Mouse (Mus musculus): Measurements from ENCODE around the gene Igflr1.

Gene Igflr1

DNA sequence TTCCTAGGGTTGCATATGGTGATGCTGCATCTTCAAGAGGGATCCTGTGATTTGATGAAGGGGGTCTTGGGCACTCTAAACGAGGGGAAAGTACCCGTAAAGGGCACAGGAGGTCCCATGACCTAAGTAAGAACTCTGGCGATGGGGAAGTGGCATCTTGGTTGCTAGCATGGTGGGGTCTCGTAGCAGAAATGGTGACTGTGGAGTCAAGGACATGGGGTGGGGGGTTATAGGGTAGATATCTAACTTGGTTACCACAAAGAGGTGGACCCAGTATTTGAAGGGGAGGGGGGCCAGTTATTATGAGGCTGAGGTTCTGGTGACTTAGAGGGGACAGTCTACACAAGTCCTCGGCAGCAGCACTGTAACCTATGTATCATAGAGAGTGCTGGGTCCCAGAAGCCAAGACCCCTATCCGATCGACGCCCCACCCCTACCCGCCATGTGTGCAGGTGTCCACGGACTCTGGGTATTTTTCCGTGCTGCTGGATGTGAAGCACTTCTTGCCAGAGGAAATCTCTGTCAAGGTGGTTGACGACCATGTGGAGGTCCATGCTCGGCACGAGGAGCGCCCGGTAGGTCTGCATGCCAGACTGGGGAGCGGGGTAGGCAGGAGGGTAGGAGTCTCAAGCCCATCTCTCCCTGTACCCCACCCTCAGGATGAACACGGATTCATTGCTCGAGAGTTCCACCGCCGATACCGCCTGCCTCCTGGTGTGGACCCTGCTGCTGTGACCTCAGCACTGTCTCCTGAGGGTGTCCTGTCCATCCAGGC lies 11.2 kb upstream of the Igflr1 start:
- no peak for DNase-seq

DNA sequence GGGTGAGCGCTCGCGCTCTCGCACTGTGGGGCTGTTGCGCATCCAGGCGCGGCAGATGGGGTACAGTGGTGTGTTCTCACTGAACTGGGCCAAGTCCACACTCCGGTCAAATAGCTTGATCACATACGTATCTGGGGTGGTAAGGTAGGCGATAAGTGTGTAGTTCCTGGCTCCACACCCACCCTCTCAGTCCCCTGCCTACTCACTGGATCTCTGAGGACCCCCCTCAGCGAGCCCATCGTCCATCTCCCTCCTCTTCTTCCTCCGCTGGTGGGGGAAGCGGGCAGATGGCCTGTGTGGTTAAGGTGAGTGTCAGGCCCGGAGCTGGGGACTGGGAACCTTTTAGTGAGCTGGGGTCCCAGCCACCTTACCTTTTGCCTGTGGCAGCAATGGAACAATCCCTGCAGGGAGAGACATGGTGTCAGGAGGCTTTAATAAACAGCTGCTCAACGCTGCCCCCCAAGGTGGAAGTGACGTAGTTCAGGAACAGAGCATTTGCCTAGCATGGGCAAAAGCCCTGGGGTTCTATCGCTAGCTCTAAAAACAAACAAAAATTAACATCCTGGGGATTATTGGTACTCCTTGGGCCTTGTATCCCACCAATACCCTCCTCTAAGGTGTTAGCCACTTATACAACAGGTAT lies 8.2 kb upstream of the Igflr1 start:
- DNase-seq: peak; percentile 41

DNA sequence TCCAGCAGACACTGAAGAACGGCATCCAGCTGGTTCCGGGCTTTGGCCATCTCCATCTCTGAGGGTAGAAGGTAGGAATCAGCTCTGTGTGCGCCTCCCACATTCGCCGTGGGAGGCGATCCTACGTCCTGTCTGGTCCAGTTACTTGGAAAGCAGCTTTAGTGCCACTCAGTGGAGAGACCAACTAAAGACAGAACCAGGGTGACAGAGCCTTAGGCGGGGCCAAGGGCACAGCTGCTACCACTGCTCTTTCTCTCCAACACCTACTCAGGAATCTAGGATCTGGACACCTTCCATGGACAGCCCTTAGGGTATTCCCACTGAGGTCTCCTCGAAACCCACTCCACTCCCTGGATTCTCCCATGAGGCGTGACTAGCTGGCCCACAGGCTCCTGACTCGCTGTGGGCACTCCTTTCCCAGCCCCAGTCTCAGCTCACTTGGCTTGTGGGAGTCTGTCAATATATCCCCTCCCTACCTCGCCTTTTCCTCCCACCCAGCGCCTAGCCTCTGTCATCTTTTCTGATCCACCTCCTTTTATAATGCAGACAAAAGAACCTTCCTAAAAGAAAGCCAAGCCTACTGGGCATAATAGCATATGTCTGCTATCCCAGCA lies 7.2 kb upstream of the Igflr1 start:
- no peak for DNase-seq

DNA sequence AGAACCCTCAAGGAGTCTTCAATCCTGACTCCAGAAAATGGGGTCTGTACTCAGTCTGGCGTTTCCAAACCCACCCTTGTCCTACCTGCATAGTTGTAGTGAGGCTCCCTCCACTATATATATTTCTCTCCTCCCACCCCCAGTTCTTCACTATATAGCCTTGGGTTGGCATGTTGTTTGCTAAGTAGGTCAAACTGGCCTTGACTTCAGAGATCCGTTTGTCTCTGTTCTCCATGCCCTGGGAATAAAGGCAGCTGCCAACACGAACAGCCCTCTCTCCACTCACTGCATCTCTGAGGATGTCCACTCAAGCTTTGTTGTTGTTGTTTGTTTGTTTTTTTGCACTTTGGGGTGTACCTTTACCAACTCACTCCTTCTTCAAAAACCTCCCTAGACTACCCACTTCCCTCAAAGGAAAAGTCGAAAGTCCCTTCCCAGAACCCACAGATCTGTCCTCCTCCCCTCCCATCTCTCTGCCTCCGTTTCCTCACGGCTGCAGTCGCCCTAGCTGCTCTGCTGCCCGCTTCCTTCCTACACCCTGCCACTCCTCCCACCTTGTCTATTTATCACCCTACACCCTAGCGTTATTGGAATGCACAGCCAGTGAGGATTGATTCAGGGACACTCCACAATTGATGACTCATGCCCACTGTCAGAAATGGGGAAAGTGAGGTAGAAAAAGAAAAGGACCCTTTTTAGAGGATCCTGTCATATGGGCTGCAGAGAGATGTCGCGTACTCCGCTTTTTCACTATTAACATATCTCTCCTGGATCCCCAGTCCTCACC lies 6.4 kb upstream of the Igflr1 start:
- no peak for DNase-seq

DNA sequence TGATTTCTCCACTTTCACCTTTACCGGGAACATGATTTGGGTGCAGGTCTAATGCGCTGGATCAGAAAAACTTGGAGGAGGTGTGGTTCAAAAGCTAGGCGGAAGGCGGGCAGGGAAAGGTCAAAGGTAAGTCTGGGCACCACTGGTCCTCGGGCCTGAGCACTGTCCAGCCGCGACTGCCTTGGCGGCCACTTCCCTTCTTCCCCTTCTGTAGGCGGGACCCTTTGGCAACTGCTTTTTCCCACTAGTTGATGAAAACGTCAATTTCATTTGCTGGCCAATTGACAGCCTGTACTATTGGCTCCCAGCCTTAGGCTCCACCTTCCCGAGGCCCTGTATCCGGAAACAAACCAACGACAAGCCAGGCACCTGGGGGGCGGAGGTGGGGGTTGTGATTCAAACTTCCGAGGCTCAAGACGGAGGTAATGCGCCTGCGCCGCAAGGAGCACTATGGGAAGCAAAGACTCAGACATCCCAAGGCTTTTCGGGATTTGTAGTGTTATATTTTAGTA lies 5.7 kb upstream of the Igflr1 start, which contains the start of gene Lin37:
Gene Lin37 (minus strand): TSS at position 396 of the 512 bp plus-strand sequence.
- DNase-seq: peak; percentile 94

DNA sequence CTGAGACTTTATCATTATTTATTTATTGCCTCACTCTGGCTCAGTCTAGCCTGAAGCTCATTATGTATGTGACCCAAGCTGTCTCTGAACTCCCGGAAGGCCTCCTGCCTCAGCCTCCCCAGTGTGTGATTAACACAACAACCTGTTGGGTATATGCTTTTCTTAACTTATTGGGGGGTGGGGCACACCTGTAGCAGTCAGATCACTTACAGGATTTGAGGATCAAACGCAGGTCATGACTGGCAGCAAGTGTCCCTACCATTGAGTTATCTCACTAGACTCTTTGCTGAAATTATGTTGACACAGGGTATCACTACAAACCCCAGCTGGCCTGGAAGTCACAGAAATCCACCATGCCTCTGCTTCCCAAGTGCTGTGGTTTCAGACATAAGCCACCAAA lies 4.9 kb upstream of the Igflr1 start:
- no peak for DNase-seq

DNA sequence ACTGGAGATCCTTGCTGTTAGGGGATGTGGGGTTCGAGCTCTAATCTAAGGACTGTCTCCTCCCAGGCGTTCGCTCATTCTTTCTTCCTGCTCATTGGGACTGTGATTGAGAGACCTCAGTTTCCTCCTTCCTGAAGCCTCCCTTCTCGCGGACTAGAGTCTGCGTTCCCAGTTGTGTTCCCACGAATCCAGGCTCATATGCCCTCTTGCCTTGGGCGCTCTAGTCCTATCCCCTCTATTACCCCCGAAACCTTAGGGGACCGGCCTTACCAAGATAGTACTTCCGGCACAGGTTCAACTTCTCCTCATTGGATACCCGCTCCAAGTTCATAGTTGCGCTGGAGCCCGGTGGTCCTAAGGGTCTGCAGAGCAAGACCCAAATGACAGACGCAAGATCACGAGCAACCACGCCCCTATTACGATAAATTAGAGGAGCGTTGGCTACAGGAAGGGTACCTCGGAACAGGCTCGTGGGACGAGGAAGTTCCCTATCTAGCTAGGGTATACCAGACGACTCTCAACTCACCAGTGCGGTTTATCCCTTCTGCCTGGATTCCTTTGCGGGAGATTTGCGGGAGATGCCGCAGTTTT lies 2.6 kb upstream of the Igflr1 start:
- DNase-seq: no peak

DNA sequence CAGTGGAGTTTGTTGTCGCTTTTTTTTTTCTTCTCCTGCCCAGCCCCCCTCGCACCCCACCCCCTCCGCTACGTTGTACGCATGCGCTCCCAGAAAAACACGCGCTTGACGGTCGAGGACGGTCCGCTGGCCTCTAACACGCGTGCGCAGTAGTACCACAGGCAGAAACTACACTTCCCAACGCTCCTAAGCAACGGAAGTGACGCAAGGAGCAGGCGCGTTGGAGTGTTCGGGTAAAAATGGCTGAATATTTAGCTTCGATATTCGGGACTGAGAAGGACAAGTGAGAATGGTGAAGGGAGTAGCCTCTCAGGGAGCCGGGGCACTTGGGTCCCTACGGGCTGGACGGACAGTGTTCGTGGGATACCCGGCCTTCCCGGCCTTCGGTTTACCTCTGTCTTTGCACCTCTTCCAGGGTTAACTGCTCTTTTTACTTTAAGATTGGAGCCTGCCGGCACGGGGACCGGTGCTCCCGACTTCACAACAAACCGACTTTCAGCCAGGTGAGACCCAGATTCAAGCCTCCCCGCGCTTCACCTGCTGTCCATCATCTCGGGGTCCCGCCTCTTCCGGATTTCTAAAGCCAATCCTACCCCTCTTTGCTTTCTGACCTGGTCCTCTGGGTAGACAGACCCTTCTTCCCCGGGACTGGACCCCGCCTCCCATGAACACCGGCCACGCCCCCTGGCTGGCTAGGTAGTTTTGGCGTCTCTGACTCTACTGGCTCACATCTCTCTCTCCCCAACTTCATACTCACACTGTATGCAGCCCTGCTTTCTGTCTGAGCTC lies 1.9 kb upstream of the Igflr1 start, which contains the start of the genes U2af1l4, Gm49396 and Psenen:
Gene U2af1l4 (plus strand): TSS at position 185 of the 789 bp plus-strand sequence.
Gene Gm49396 (plus strand): TSS at position 228 of the 789 bp plus-strand sequence.
Gene Psenen (minus strand): TSS at position 511 of the 789 bp plus-strand sequence.
- DNase-seq: peak; percentile 94

DNA sequence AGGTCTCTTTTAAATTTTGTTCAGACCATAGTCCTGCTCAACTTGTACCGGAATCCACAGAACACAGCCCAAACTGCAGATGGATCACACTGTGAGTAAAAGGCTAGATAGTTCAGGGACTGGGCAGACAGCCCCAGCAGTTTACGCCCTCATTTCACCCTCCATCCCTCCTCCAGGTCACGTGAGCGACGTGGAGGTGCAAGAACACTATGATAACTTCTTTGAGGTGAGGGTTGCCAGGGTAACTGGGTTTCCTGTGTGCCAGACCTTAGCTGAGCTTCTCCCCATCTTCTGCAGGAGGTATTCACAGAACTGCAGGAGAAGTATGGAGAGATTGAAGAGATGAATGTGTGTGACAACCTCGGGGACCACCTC lies 1.3 kb upstream of the Igflr1 start:
- peak; percentile 66 for DNase-seq

DNA sequence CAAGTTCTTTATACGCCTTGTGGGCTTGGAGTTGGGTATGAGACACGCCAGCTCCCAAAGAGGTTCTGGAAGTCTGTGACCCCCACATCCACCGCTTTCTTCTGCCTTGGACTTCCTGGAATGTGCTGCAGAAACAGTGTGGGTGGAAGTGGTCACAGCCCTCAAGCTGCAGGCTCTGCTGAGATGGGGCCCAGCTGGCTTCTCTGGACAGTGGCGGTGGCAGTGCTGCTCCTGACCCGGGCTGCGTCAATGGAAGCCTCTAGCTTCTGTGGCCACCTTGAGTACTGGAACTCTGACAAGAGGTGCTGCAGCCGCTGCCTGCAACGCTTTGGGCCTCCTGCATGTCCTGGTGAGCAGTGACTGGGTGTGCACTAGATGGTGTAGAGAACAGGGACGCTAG lies 806 bp downstream of the Igflr1 start:
- DNase-seq: no peak

DNA sequence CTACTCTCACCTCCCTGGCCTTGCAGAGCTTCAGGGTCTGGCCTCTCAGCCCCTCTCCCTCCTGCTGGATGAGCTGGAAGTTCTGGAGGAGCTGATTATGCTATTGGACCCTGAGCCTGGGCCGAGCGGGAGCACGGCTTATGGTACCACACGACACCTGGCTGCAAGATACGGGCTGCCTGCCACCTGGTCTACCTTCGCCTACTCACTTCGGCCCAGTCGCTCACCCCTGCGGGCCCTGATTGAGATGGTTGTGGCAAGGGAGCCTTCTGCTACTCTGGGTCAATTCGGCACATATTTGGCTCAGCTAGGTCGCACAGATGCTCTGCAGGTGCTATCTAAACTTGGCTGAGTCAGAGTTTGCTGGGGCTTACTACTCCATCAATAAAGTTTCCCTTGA lies 2.3 kb downstream of the Igflr1 start:
- no peak for DNase-seq

DNA sequence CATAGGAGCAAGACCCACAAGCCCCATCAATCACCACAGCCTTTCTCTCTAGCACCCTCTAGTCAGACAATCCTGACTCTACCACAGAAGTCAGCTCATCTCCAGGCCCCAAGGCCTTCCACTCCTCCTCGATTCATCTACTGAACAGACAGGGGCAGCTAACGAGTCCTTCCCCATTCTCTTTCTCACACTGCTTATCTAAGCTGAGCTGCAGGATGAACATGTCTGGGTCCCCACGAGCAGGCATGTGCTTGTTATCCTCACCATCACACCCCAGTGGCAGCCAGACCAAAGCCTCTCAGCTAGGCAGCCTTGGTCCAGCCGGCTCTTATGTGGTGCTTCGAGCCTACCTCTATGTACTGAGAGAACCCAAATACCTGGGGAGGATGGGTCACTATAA lies 7.2 kb downstream of the Igflr1 start:
- no peak for DNase-seq

DNA sequence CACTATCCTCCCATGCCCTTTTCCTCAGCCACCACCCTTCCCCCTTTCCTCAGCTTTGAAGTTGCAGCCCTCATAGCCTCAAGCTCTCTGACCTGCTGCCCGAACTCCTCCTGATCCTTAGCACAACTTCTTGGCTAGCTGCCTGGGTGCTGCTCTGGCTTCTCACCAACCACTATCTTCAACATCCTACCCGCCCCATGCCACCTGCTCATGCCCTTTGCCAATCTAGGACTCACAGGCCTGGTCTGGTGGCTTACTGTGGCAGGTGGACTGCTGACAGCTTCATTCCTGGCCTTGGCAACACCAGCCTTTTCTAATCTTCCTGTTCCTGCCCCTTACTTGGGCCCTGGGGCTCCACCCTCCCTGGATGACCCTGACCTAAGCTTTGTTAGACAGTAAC lies 7.7 kb downstream of the Igflr1 start:
- DNase-seq: no peak

DNA sequence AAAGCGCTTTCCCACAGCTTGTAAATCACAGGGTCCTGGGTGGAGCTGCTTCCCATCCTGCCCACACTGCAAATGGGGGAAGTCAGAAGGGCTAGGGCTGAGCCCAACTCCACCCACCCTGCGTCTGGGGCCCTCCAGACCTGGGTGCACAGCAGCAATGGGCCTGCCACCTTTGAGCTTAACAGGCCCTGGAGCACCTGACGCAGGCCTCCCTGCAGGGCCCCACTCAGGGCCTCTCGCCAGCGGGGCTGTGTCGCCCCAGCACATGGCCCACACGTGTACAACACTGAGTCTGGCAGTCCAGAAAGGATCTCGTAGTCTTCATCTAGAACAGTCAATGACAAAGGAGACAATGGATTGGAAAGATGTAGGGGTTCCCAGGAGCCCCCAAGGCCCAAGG lies 14.7 kb downstream of the Igflr1 start:
- DNase-seq: no peak

DNA sequence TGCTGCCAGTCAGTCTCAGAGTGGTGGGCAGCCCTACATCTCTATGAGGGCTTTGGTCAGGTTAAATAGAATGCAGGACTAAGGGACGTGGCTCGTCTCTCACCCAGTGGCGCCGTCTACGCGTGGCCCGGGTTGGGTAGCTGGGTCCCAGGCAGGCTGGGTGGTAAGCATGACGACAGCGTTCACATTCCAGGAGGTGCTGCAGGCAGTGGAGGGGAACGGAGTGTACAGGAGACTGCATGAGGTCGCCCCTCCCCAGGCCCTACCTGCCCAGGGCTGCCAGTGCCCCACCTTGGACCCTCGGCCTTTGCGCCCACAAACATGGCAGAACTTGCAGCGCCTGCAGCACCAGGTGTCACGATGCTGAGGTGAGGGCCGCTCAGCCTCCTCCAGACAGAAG lies 16.3 kb downstream of the Igflr1 start:
- no peak for DNase-seq

DNA sequence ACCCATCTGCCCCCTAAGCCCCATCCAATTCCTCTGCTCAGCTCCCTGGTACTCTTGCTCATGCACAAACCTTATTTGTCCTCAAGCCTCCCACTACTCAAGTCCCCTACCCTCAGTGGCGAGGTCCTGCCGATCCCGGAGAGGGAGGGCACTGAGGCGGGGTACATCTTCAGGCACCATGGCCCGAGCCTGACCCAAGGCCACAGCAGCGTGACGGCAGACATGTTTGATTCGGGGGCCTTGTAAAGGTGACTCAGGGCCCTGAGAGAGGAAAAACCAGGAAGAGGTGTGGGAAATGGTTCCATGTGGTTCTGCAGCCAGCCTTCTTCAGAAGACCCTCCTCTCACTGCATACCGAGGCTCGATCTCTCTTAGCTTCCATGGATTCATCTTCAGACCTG lies 19.1 kb downstream of the Igflr1 start:
- DNase-seq: no peak

DNA sequence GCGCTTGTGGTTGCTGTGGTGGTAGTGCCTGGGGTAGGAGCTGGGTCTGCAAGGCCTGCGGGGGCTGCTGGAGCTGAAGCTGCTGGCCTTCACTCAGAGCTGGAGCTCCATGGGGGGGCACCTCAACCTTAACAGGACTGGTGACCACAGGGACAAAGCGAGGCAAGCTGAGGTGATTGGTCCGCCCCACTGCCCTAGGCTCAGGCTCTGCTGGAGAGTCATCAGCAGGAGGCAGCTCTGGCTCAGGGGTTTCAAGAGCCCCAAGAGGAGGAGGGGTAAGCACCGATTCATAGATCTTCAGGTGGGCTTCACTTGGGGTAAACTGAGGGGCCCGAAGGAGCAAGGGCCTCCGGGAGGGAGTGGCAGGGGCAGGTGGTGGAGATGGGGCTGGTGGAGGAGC lies 19.9 kb downstream of the Igflr1 start:
- no peak for DNase-seq

DNA sequence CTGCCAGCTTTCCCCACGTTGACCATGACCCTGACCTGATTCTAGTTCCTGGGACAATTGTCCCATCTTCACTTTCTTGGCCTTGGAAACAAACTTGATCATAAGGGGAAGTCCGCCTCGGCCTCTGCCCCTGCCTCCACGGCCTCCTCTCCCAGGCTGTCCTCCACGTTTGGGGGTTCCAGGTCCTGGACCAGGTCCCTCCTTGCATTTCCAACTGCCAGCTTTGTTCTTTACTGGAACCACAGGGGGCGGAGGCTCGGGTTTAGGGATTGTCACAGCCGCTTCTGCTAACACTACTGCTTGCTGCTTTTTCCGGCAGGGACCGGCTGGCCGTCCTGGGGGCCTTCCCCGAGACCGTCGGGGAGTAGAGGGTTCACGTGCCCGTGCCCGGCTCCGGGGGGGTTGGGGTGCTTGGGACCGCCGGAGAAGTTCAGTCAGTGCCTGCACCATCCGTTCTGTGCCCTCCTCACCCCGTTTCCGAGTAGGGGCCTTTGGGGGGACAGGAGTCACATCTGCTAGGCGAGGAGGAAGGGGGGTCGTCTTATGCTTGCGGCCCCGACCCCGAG lies 21.3 kb downstream of the Igflr1 start:
- no peak for DNase-seq

DNA sequence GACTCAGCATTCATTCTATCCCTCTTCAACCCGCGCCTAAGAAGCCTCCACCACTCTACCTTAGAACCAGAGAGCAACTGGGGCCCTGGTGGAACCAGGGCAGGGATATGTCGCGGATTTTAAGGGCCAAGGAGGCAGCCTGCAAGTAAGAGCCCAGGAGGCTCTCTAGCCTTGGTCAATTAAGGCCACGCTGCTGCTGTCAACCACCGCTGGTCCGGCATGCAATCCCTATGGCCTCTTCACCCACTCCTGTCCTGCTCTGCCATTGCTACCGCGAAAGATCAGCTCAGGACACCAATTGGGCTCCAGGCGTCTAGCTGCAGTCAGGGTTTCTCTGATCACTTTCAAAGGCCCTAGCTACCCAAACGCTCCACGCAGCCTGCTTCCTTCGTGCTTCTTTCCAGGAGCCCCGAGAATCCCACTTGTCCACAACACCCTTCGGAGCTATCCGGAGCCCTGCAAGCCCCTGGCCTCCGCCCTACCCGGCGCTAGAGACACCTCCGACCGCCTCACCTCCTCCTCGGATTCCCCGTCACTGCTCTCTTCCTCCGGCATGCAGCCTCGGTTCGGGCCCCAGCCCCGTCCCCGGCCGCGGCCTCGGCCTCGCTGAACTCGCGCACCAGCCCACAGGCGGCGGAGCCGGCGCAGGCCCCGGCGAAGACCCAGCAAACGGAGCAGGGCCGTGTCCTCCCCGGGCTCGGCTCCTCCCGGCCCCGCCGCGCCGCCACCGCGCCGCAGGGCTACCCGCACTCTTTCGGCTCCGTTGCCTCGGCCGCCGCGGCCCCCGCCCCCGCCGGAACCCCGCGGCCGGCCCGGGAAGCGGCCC lies 22.8 kb downstream of the Igflr1 start:
- DNase-seq: no peak

DNA sequence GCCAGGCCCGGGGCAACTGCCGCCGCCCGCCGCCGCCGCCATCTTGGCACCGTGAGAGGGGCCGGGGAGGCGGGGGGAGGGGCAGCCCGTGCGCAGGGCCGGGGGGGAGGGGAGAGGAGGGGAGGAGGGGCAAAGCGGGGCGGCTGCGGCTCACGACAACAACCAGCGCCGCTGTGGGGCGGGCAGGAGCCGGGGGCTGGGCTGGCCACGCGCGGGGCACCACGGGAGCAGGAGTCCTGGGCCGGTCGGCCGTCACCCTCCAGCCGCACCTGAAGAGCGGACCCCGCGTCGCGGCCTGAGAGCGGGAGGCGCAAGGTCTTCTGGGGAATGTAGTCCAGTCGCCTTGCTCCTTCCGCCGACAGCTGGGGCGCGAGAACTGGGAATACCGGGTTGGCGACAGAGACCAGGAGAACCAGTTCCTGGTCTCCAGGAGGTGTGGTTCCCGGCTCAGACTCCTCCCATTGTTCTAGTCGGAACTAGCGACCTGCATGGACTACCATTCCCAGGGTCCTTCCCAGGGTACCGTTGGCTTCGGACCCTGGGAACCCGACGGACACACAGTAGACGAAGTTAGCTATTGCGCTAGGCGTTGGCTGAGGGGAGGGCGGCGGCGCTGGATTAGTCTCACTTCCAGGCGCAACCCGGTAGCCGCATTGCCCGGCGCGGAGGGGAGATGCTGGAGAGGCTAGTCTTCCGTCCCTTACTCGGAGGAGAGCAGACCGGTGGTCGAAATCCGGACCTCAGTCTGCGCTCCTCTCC lies 23.6 kb downstream of the Igflr1 start, which contains the start of gene Kmt2b:
Gene Kmt2b (minus strand): TSS at position 51 of the 759 bp plus-strand sequence.
- peak; percentile 94 for DNase-seq
